Mouse (Mus musculus) mouse embryonic stem cell (cell line): ENCODE data around the gene C2cd4b.
"Not testable (repeated sequence)": the region's sequence is repeated elsewhere in the genome, so short reads cannot be mapped to it uniquely, and the experiment has no call there.

Experiments
- in situ Hi-C, 2 experiments: fragments of 300-500 bp; cut with MboI; formaldehyde crosslinking; loops; 1 replicate in 1 of 2; 3 replicates in 1 of 2; pipeline ENCODE4 v1.14.3; 2019 to 2020; ENCODE audit warnings: low sequenced_read_pairs in 2 of 2, low pct_unique_long_range_greater_than_20kb in 1 of 2, mixed read lengths in 1 of 2; ENCODE audit not compliant: unreplicated experiment in 1 of 2

C2cd4b gene

DNA sequence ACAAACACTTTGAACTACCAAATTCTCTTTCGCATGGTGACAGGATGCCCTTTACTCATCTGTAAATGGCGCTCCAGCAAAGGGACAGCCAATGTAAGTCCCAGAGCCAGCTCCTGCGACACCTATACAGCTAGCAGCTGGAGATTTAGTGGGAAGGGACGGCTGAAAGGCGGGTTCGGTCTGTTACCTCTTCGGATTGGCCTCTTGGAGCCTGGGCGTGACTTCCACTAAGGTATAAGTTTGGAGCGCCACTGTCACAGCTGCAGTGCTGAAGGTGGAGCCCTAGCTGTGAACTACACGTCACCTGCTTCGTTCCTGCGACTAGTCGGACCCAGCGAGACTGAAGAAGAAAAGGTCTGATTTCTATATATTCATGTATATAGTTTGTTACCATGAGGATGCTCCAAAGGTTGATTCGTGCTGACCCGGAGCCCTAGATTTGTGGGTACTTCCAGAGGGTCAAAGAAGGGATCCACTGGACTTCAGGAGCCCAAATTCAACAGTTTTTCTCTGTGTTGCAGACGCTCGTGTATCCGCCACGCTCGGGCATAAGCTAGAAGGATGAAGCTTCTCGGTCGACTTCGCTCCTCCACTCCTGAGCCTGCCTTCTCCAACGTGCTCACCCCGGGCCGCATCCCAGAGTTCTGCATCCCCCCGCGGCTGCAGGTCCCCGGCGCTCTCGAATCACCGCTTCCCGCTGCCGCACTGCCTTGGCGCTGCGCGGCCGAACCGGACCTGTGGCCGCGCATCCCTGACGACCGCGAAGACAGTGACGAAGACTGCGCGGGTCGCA is at the start of gene C2cd4b:
Gene C2cd4b, plus strand, starts transcription at position 275 of the 793 bp plus-strand sequence.
- in situ Hi-C loops = no loop called here

DNA sequence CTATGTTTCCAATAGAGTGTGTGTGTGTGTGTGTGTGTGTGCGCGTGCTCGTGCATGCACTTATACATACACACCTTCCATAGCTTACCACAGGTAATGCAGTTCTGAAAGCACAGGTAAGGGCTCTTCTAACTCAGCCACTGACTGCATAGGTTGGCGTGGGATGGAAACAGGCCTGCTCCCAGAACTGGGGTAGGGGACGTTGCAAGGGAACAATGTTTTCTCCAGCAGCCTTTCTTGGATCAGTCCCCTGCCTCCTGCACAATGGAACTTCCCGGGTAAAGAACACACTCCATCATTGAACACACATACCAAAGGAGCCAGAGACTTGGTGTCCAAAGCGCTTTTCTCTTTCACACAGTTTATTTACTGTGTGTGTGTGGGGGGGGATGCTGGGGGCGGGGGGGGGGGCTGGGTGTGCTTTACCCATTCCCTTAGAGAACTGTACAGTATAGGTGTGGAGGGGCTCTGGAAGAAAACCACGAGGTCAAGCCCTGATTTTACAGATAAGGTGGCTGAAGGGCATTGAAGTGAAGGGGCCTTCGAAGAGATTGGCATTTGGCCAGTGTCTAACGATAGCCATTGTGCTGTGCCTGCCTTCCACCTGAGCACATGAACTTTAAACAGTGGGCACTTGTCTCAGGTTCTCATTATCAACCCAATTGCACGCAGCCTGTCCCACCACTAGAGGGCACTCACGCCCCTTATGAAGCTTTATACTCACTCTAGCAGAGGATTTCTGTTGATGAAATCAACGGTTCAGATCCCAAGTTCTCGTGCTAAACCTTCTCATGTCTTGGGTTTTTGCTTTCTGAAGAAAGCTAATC is 48.0 kb upstream of the C2cd4b start:
- in situ Hi-C loops = no loop called here

DNA sequence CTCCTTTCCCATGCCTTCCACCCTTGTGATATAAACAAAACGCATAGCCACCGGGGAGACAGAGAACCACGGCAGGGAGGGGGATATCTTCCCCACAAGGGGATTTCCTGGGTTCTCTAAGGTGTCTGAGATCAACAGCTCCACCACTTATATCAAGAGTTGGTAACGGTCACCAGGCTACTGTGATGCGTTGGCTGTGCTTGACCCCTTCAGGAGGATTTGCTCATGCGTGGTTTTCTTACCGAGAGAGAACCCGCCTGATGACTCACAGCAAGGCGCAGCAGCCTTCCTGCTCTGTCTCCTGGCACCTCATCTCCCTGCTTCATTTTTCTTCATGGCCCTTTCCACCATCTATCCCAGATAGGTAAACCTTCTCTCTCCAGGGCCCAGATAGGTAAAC is 47.1 kb upstream of the C2cd4b start:
- in situ Hi-C loops = no loop called here

DNA sequence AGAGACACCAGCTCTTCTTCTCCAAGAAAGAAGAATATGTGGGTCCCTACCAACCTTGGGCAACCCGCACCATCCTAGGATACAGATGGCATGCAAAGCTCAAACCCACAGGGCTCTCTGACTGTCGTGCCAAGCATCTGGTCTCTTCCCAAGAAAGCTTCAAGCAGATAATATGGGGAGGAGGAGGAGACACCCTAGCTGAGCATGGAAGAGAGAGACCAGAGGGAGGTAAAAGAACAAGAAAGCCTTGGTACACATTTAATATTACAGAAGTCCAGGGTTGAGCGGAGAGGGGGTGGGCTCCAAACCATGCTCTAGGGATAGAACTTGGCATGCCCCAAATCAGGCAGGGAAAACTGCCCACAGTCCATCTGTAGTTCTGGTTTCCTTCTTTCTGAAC is 42.2 kb upstream of the C2cd4b start:
- in situ Hi-C loops = no loop called here

DNA sequence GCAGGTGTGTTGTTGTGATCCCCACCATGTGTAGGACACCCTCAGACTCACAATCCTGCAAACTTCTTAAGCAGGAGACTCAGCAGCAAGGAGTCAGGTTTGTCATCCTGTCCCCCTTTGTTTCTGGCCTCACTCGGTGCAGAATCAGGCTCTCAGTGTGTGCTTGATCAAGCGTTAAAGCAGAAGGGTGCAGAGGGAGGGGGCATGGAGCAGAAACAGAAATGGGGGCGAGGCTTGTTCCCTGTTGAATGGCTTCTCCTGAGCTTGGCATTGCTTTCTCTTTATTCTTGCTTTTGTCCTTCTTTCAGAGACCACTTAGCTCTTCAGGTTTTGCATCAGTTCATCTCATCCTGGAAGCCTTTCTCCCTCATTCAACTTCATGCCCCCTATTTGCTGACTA is 40.6 kb upstream of the C2cd4b start:
- in situ Hi-C loops = no loop called here

GRCm38 (mm10) chr9:67720150-67720549 is 39.1 kb upstream of the C2cd4b start:
- in situ Hi-C loops = no loop called here

GRCm38 (mm10) chr9:67722378-67722777 is 36.9 kb upstream of the C2cd4b start:
- in situ Hi-C loops = no loop called here

DNA sequence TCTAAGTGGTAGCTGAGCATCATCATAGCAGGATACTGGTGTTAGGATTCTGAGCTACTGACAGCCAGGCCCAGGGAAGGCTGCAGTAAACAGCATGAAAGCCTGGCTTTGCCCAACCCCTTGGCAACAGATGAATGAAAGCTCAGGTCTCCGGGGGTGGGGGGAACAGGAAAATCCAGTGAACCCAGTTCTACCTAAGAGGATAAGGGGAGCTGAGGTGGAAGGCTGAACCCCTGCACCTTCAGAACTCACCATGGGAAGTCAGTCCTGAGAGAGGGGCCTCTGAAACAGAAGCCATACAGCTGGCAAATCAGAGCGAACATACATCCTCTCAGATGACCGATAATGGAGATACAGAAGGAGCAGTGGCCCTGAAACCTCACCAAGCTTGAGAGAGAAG is 34.0 kb upstream of the C2cd4b start:
- in situ Hi-C loops = no loop called here

DNA sequence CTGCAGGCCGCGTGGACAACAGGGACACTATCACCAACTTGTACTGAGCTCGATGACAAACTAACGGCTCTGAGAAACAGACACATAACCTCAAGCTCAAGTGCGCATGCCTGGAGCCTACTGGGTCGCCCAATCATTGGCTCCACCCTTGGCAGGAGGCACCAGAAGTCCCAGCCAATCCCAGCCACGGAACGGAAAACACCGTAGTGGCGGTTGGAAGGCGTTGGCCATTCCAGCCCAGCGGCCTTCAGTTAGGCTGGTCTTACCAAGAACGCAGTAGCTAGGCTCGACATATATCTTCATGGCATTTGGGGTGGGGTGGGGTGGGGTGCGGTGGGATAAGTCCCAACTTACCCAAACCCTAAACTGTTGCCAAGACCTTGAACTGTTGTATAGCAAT is 25.5 kb upstream of the C2cd4b start:
- in situ Hi-C loops = no loop called here

GRCm38 (mm10) chr9:67735426-67735825 is 23.8 kb upstream of the C2cd4b start:
- in situ Hi-C loops = no loop called here

DNA sequence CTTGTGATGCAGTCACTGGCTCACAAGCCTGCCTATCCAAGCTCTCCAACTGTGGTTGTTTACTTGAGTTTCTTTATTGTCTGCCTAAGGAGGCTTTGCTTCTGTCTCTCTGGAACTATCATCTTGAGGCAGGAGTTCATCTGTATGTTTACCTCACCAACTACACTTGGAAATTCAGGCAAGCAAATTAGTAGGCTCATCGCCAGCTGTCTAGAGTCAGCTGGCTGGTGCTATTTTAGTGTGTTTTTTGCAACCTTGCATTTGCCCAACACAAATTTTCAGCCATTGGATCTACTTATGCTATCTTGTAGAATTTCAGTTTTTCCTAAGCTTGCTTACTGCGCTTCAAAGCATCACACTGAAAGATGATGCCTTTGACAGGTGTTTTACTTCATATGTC is 18.0 kb upstream of the C2cd4b start:
- in situ Hi-C loops = no loop called here

DNA sequence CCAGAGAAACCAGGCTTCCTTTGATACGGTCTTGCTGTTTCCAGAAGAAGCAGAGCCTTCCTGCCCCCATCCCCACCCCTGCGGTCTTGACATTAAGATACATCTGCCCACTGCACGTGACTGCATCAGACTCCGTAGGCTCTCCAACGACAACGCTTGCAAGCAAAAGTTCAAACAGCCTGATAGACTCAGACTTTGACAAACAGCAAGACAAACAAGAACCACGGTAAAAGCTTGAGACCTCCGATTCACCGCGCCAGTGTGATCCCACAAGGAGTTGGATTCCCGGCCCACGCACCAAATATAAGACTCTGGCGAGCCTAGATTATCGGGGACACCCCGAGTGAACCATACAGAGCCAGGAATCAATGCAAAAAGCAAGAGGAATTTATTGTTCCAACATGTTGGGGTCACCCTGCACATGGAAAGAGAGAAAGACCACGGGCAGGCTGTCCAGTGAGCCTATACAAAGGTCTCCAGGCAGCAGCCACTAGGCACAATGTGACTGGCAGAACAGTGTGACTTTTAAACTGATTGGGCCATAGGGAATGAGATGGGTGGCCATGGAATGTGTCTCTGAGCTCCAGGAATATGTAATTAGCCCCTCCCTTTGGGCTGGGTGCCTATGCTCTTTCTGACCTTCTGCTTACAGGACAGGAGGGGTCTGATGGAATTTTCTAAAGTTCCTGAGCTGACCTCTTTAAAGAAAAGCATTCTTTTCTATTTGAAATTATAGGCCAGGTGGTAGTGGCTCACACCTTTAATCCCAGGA is 5.6 kb upstream of the C2cd4b start:
- in situ Hi-C loops = no loop called here

GRCm38 (mm10) chr9:67754713-67755112 is 4.5 kb upstream of the C2cd4b start:
- in situ Hi-C loops = no loop called here

GRCm38 (mm10) chr9:67758686-67759085 is 551 bp upstream of the C2cd4b start:
- in situ Hi-C loops = no loop called here

GRCm38 (mm10) chr9:67759956-67760764 is 923 bp downstream of the C2cd4b start:
- in situ Hi-C loops = not testable (repeated sequence)

DNA sequence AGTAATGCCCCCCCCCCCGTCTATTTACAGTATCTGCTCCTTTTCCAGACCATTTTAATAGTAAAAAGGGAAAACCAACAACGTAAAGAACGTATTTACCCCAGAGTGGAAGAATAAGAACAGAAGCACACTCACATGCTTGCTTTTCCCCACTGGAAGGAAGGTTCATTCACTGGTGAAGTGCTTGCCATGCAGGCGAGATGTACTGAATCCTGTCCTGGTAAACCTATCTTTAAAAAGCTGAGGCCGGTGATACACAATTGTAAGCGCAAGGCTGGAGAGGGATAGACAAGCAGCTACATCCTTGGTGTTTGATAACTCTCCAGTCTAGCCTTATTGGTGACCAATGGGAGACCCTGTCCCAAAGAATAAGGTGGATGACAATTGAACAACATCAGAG is 1.8 kb downstream of the C2cd4b start:
- in situ Hi-C loops = no loop called here

GRCm38 (mm10) chr9:67763326-67763725 is 4.1 kb downstream of the C2cd4b start:
- in situ Hi-C loops = no loop called here

GRCm38 (mm10) chr9:67766405-67766804 is 7.2 kb downstream of the C2cd4b start:
- in situ Hi-C loops = no loop called here
